Mouse (Mus musculus): ENCODE results near the gene Qtrt2.
A peak's percentile ranks its signal among the peaks of the same experiment; 100 is the strongest.

Qtrt2 gene

DNA sequence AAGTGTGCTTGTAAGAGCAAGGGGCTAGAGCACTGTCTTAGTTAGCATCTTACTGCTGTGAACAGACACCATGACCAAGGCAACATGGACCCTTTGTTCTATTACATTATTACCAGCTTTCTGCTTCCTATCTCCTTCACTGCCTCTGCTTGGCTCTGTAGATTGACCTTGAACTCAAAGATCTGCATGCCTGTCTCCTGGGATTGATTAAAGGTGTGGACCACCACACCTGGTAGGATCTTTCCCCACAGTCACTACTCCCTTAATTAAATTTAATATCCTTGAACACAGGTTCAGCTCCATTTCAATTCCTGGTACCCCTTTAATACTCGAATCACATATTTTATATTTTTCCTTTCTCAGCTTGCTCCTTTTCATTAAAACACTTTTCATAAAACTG is 763 bp downstream of the Qtrt2 start:
- no peak for DNase-seq (ENCODE audit: low read depth in 1 of 2, low spot score in 2 of 2)

DNA sequence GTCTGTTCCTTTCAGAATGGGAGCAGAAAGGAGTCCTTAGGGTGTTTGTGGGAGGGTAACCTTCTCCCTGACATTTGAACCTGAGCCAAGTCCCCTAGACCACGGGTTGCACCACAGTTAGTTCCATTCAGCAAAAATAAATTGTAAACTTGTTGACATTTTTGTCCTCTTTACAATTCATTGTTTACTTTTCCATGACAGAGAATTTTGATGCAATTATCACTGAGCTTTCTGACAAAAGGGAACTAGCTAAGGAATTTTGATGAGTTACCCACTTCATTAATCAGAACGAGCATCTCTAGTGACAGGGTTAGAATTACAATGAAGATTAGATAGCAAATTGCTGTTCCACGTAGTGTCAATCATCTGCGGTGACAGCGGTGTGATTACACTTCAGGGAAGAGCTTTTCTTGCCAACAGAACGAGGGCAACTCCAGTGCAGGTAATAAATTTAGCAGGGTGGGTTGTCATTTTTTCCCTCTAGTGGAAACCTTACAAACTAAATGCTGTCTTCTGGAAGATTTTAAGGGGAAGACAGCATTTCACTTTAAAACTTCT is 1.5 kb downstream of the Qtrt2 start:
- DNase-seq (ENCODE audit: low read depth in 1 of 2, low spot score in 2 of 2): no peak

GRCm38 (mm10) chr16:43922630-43923029 is 4.0 kb downstream of the Qtrt2 start:
- no peak for DNase-seq (ENCODE audit: low read depth in 1 of 2, low spot score in 2 of 2)

DNA sequence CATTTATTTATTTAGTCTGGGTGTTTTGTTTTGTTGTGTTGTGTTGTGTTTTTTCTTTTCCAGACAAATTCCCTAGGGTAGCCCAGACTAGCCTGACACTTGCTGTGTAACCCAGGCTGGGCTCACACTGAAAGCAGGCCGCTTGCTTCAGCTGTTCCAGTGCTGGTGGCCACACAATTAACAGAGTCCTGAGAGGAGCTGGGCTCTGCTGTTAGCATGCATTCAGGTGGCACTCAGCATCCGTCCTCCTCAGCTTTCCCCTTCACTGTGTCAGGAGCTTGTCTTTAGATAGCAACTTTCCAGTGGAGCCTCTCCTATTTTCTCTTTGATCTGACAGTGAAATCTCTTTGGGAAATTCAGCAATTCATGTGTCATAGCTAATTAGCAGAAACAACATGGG is 4.6 kb downstream of the Qtrt2 start:
- DNase-seq (ENCODE audit: low read depth in 1 of 2, low spot score in 2 of 2): no peak

GRCm38 (mm10) chr16:43918867-43919266 is 7.7 kb downstream of the Qtrt2 start:
- no peak for DNase-seq (ENCODE audit: low read depth in 1 of 2, low spot score in 2 of 2)

DNA sequence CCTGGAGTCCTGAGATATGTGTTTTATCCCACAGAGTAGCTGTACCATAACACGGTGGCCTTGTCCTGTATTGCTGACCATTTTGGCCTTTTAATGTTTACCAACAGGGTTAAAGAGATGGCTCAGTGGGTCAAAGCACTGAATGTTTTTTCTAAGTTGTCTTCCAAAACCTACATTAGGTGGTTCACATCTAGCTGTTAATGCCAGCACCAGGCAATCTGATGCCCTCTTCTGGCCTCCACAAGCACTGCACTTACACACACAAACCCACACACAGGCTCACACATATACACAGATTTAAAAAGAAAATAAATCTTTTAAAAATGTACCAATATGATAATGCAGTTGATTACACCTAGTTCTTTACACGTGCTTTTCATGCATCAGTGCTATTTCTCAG is 17.7 kb downstream of the Qtrt2 start:
- no peak for DNase-seq (ENCODE audit: low read depth in 1 of 2, low spot score in 2 of 2)

- DNase-seq (ENCODE audit: low read depth in 1 of 2, low spot score in 2 of 2): no peak
Measured at GRCm38 (mm10) chr16:43900571-43900970, 26.0 kb downstream of the Qtrt2 start.

DNA sequence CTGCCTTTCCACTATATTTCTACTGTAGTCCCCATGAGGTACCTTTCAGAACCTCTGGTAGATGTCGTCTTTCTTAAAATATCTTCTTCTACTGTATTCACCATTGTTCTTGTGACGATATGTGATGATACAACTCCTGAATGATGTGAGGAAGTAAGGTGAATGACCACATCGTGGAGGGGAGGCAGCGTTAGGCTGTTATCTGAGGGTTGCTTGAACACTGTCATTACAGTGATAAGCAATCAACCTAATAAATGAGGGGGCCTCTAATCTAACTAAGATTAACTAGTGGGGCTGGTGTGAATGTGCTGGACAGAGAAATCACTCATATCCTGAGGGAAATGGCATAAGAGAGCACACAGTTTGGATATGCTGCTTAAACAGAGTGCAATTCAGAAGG is 26.5 kb downstream of the Qtrt2 start:
- DNase-seq (ENCODE audit: low read depth in 1 of 2, low spot score in 2 of 2): no peak

DNA sequence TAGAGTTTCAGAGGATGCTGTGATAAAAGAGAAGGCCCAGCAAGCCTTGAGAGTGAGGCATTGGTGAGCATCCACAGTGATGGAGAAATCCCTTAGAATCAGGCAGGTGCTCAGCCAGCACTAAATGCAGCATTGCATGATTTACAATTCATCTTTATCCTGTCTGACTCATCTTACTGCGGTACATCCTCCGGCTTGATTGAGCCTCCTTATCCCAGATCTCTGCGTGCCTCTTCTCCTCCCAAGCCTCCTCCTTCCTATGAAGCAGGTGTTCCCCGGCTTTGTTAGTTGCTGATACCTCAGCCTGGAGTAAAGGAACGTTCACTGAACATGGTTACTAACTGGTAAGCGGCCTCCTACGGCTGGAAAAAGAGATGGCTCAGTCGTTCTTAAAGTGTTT is 32.1 kb downstream of the Qtrt2 start:
- DNase-seq (ENCODE audit: low read depth in 1 of 2, low spot score in 2 of 2): no peak

DNA sequence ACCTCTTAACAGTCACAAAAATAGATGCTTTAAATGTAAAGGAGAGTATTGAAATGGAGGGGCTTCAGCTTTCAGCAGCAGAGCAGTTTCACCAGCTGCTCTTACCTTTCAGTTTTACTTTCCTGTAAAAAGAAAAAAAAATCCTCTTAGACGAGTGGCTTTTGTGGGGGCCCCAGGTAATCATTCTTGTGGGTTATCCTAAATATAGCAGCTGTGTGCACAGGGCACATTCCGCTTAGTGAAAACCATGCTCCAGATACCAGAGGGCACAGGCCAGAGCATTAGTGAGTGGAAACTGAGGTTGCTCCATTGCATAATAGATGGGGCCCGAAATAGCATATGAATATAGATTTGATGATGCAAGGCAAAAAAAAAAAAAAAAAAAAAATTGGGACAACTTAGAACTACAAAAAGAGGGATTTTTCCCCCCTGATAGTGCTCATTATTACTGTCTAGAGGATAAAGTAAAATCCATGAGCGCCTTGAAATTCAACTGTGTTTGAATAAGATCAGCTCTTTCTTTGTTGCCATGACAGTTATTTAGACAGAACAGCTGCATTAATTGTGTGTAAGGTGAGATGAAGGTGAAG is 35.8 kb downstream of the Qtrt2 start:
- no peak for DNase-seq (ENCODE audit: low read depth in 1 of 2, low spot score in 2 of 2)

DNA sequence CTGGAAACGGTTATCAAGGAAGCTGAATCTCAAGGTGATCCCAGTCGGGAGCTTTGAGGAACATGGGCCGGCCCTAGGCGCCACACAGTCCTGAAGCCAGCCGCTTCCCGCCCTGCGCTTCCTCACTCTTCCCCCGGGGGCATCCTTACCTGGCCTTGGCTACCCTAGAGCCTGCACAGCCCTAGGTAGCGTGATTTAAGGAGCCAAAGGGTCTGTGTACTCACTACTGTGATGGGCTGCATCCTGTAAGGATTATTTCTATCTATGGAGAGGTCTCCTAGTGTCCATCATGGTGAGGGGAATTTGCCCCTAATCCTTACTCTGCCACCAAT is 36.6 kb downstream of the Qtrt2 start:
- no peak for DNase-seq (ENCODE audit: low read depth in 1 of 2, low spot score in 2 of 2)

DNA sequence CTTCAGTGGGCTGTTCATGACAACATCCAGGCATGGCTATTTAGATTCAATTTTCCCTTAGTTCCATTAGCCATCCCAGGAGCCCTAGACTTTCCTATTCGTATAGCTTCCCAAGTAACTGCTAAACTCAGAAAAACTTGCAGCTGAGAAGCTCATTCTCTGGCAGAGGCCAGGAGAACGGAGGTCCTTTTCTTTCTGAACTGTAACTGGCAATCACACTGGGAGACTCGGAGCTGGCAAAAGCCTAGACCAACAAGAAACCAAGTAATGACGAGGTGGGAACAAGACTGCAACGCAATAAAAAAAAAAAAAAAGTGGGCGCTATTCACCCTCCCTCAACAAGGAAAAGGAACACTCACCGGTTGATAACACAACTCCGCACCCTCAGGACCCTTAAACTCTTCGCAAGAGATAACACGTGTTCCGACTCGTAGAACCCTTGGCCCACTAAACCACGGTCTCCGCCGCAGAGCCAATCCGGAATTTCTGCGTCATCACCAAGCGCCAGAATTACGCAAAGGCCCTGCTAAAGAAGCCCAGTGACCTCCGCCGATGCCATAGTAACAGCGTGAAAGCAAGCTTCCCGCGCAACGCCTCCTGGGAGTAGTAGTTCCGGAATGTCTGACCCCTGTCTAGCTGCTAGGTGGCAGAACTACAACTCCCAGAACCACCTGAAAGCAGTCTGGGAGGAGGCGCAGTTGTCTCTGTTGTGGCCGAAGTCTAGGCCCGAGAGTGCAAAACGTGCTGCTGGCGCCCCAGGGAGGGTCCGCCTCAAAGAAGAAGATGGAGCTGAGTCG is 37.2 kb downstream of the Qtrt2 start, which contains the start of gene Ccdc191:
Gene Ccdc191 (plus strand): TSS at position 593 of the 797 bp plus-strand sequence.
- peak; percentile 96 to 98 for DNase-seq (ENCODE audit: low read depth in 1 of 2, low spot score in 2 of 2)

GRCm38 (mm10) chr16:43882329-43882728 is 44.3 kb downstream of the Qtrt2 start:
- no peak for DNase-seq (ENCODE audit: low read depth in 1 of 2, low spot score in 2 of 2)

GRCm38 (mm10) chr16:43881636-43882035 is 45.0 kb downstream of the Qtrt2 start:
- no peak for DNase-seq (ENCODE audit: low read depth in 1 of 2, low spot score in 2 of 2)

DNA sequence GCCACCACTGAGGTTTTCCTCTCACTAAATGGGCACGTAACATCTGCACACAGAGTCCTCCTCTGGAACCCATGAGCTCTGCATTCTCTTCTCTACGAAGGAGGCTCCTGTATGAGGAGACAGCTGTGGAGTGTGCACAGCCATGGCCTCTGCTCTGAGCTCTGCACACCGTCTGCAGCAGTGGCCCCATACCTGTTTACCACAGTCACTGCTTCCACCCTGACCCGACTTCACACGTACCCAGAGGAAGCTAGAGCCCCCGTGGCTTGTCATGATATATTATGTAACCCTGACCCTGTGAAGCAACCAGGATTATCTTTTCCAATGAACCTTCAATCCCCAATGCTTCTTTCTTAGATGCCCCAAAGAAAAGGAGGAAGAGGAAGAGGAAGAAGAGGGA is 46.8 kb downstream of the Qtrt2 start:
- no peak for DNase-seq (ENCODE audit: low read depth in 1 of 2, low spot score in 2 of 2)

DNA sequence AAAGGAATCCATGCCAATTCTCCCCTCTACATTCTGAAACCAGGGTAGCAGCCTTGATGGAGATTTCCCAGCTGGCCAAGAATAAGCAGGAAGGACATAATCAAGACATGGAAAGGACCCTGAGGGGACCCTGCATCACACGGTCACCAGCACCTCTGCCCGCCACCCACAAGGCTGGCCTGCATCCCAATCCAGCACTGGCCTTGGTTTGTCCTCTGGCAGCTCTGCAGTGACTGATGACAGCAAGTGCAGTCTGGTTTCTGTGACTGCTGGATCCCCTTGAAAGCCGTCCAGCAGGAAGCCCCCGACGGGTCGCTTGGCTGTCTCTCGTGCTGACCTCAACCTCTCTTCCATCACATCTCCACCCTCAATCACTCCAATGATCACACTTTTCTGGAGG is 55.2 kb downstream of the Qtrt2 start:
- no peak for DNase-seq (ENCODE audit: low read depth in 1 of 2, low spot score in 2 of 2)

DNA sequence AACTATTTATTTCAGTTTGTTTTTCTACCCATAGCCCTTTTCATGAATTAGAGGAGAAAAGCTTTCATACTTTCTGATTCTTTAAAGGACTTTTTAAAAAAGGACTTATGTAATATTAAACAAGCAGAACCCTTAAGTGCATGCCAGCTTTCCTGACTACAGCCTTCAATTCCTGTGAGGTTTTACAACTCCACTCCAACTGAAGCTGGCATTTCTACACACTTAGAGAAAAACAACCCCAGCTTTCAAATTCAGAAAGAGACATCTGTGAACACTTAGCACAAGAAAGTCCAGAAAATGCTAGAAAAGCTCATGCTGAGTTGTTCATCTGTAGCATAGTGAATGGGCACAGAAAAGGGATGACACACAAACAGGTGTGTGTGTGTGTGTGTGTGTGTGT is 56.8 kb downstream of the Qtrt2 start:
- no peak for DNase-seq (ENCODE audit: low read depth in 1 of 2, low spot score in 2 of 2)

DNA sequence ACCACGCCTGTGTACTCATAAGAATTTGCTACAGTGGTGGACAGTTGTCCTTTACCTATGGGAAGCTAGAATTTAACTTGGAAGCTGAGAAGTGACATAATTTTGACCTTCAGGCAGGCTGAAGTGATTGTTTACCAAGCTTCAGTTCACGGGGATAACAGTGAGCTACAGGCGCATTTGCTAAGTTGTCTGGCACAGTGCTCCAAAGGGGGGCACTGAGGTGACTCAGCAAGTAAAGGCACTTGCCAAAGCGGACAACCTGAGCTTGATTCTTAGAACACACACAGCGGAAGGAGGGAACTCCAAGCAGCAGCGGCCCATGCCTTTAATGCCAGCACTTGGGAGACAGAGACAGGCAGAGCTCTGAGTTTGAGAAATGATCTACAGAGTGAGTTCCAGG is 66.0 kb downstream of the Qtrt2 start:
- DNase-seq (ENCODE audit: low read depth in 1 of 2, low spot score in 2 of 2): no peak

DNA sequence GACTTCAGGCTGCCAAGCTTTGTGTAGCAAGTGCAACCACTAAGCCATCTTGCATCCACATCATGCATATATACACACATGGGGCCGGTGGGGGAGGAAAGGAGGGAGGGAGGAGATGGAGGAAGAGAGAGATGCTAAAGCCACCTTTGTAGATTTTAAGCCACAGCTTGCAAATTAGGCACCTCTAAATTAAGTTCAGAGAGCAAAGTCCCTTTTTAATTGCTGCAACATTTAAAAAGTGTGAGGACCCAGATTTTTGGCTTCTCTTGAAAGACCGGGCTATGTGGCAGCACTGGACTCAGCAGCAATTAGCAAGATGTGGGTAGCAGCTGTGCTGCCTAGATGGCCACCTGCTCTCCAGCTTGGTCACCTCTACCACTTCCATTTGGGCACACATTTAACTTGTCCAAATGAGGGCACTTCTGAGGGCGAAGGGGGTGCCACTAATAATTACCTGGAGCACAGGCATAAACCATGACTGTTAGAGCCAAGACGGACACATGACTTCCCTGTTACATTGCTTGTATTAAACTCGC is 67.6 kb downstream of the Qtrt2 start:
- no peak for DNase-seq (ENCODE audit: low read depth in 1 of 2, low spot score in 2 of 2)

GRCm38 (mm10) chr16:43849839-43850238 is 76.8 kb downstream of the Qtrt2 start:
- no peak for DNase-seq (ENCODE audit: low read depth in 1 of 2, low spot score in 2 of 2)

- DNase-seq (ENCODE audit: low read depth in 1 of 2, low spot score in 2 of 2): no peak
Measured at GRCm38 (mm10) chr16:43841236-43841635, 85.4 kb downstream of the Qtrt2 start.

GRCm38 (mm10) chr16:43831957-43832356 is 94.7 kb downstream of the Qtrt2 start:
- DNase-seq (ENCODE audit: low read depth in 1 of 2, low spot score in 2 of 2): no peak

Data from monocyte, adult 2 months (primary cell).